Mouse (Mus musculus): Measurements from ENCODE around the gene Unc5a.

The Unc5a gene

GRCm38 (mm10) chr13:54957281-54957680 lies 8.1 kb downstream of the Unc5a start:
- DNase-seq: no peak

DNA sequence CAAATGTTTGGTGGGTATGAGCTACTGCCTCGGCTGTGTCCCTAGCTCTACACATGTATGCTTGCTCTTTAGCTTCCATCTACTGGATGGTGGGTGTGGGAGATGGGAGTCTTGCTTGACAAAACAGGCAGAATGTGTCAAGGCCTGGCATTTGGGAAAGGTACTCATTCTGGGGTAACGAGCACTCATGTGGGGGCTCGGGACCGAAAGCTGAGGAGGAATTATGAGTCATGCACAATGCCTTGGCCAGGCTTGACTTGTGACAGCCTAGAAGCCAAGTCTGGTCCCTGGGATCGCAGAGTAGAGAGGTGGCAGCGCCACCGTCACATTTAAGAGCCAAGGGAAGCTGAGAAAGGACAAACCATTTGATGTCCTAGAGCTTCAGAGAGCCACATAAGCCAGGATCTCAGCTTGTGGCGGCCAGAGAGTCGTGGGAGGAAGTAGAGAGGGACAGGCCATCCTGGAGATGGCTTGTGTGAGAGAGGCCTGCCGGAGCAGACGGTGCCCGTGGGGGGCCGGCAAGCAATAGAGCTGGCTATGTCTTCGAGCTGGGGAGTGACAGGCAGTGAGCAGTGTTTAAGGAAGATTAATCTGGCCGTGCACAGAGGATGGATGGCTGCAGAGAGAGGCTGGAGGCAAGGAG lies 10.0 kb downstream of the Unc5a start:
- DNase-seq: no peak

DNA sequence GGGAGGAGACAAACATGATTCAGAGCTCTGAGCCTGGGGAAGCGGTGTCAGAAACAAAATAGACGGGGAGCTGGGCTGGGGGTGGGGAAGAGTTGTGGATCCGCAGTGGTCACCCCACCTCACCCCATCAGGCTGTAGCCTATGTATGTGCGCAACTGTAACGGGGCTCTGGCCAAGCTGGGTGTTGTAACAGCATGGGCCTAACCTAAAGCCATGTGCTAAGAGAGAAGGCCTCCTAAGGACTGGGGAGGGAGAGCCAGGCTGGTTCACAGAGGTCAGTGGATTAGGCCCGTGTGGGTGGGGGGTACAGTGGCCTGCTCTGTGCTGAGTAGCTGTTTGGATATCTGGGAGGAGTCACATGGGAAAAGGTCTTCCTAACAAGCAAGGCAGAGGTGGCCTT lies 10.6 kb downstream of the Unc5a start:
- no peak for DNase-seq

DNA sequence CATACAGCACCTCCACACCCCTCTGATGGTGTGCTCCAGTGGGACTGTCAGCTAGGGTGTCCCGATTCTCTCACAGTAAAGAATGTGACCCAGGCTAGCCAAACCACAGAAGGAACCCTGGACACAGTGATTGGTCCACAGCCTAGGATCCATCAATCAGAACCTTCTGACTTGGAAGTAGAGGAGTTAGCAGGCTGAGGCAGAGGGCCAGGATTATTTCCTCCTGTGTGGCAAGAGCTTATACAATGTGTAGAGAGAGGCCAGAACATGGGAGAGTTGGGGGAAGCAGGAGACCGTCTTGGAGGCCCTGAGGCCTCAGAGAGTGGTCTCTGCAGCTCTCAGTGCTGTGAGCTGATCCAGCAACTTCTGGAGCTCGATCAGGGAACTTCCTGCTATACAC lies 11.3 kb downstream of the Unc5a start:
- no peak for DNase-seq

- DNase-seq: no peak
Measured at GRCm38 (mm10) chr13:54965256-54965655, 16.0 kb downstream of the Unc5a start.

GRCm38 (mm10) chr13:54967501-54967900 lies 18.3 kb downstream of the Unc5a start:
- no peak for DNase-seq

DNA sequence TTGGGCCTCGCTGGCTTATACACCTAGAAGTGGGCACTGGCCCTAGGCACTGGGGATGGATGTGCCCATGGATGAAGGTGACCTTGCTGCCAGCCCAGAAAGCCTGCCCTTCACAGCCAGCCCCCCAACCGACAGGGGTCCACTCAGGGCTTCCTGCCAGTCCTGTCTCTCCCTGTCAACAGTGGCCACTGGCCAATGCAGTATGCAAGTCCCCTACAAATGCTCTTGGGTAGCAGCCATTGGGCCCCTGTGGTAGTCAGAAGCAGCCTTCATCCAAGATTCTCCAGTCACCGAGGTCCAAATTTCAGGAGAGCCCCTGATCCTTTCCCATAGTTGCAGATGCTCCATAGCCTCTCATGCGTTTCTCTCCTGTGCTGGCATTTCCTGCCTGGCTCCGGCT lies 19.4 kb downstream of the Unc5a start:
- DNase-seq: no peak

DNA sequence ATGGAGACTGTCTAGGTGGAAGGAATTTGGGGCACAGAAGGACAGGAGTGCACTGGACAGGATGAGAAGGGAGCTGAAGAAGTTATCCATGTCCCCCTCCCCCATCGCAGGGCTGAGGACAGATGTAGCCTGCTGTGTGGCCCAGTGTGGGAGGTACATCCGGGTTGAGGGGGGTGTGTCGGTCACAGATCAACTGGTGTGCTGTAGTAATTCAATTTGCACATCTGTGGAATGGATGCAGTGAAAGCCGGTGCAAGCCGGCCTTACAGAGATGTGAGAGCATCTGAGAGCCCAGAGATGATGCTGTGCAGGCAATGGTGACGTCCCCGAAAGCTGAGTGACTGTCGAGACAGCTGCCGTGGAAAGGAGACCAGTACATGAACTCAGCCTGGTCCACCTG lies 20.3 kb downstream of the Unc5a start:
- DNase-seq: no peak

- peak; percentile 40 for DNase-seq
Measured at GRCm38 (mm10) chr13:54970521-54971247, 21.5 kb downstream of the Unc5a start.

GRCm38 (mm10) chr13:54975546-54975945 lies 26.3 kb downstream of the Unc5a start:
- no peak for DNase-seq

DNA sequence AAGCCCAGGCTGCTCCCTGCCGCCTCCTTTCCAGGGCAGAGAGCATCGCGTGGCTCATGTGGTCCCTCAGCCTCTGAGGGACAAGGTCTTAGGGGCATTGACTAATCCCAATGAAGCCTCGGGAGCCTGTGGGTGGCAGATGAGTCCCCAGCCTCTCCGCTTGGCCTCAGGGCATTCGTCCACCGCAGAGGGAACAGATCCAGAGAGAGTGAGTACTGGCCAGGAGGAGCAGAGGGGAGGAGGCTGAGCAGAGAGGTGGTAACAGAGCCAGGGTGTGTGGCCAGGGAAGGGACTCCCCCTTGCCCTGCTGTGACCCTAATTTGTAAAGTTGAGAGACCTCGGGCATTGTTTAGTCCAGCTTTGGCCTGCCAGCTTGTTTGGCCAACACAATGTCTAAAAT lies 29.6 kb downstream of the Unc5a start:
- no peak for DNase-seq

DNA sequence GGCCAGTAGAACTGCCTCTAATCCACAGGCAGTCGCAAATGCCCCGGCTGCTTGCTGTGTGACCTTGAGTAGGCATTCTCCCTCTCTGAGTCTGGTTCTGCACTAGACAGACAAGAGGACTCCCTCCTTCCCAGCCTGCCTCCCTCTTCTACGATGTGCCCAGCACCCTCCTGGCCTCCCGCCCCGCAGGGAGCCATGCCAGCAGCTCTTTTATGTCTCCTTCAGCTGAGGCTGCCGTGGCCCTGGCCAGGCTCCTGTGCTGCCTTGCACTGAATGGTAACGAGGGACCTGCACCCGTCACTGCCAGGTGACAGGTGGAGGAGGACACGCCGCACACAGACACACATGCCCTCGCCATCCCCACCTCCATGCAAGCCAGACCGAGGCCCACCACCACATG lies 31.7 kb downstream of the Unc5a start:
- no peak for DNase-seq

- DNase-seq: no peak
Measured at GRCm38 (mm10) chr13:54983001-54983400, 33.8 kb downstream of the Unc5a start.

- no peak for DNase-seq
Measured at GRCm38 (mm10) chr13:54983614-54984013, 34.4 kb downstream of the Unc5a start.

- no peak for DNase-seq
Measured at GRCm38 (mm10) chr13:54987405-54987804, 38.2 kb downstream of the Unc5a start.

- DNase-seq: no peak
Measured at GRCm38 (mm10) chr13:54988181-54988760, 39.1 kb downstream of the Unc5a start.

- DNase-seq: no peak
Measured at GRCm38 (mm10) chr13:54992215-54992614, 43.0 kb downstream of the Unc5a start.

DNA sequence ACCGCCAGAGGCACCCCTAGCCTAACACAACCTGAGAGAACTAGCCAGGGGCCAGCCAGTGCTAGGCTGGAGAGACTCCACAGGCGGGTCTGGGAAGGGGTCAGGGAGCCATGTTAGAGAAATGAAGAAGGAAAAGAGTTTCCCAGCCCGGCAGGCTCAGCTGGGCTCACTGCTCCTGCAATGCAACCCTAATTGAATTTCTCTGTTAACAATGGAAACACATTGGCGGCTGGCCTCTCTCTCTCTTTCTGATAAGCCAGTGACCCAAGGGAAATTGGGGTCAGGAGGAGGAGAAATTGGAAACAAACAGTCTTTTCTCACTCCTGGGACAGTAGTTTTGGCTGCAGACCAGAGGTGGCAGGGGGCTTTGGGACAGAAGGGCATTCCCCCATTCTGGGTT lies 45.4 kb downstream of the Unc5a start:
- DNase-seq: no peak

DNA sequence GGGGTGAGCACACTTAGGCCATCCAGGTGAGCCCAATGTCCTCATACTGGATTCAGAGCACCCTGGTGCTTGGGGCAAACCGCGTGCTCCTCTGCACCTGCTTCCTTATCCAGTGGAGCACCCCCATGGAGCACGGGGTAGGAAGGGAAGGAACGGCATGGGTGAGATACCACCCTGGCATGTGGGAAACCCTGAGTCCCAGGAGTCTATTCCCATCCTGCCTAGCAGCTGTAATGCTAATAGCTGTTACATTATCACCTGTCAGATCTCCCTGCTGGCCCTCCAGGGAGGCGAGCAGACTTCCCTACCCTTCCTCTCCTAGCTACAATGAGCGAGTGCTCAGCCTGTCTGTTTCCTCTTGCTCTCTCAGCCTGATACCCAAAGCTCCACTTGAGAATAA lies 46.0 kb downstream of the Unc5a start:
- DNase-seq: no peak

DNA sequence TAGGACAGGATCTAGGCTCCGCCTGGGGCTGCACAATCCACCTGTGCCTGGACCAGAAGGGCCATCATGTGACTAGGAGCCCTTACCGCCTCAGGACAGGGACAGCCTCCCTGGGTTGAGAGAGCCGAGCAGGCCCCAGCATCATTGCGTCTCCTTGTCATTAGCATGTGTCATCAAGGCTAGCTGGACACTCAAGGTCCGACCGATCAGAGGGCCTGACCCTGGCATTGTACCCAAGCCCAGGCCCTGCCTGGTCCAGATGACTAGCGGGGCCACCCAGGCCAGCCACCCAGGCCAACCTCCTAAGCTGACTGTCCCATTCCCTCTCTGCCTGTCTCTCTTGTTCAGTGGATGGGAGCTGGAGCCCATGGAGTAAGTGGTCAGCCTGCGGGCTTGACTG lies 48.4 kb downstream of the Unc5a start:
- DNase-seq: no peak

GRCm38 (mm10) chr13:55000433-55000832 lies 51.2 kb downstream of the Unc5a start:
- no peak for DNase-seq

GRCm38 (mm10) chr13:55002090-55002489 lies 52.9 kb downstream of the Unc5a start:
- no peak for DNase-seq

- no peak for DNase-seq
Measured at GRCm38 (mm10) chr13:55004646-55005045, 55.4 kb downstream of the Unc5a start.

- no peak for DNase-seq
Measured at GRCm38 (mm10) chr13:55005691-55006414, 56.6 kb downstream of the Unc5a start.

All from kidney, adult 18-20 months (tissue).